Mouse (Mus musculus) heart, embryonic 10.5 days (tissue): ENCODE results near the gene Rnf7. TPM values are rescaled to one million over a fixed set of nuclear protein-coding genes. Genes with fewer than 3 reads are reported as not detected.

Experiments
- DNase-seq: peaks from one replicate; pipeline ENCODE4 v3.0.0-alpha.2; 2017; ENCODE audit warnings: low spot score
- H3K27ac ChIP-seq: fragments of 300-500 bp; sonication (generic); 2 replicates; pipeline ENCODE4 v1.5.1; 2016; ENCODE audit warnings: mild to moderate bottlenecking
- H3K27me3 ChIP-seq: fragments of 300-500 bp; sonication (generic); 2 replicates; pipeline ENCODE4 v1.6.1; 2016; ENCODE audit warnings: mild to moderate bottlenecking; ENCODE audit not compliant: poor library complexity, insufficient read depth, severe bottlenecking
- H3K36me3 ChIP-seq: fragments of 300-500 bp; sonication (generic); 2 replicates; pipeline ENCODE4 v1.6.1; 2016; ENCODE audit warnings: mild to moderate bottlenecking, moderate library complexity
- H3K4me1 ChIP-seq: fragments of 300-500 bp; sonication (generic); 2 replicates; pipeline ENCODE4 v1.6.1; 2016; ENCODE audit warnings: mild to moderate bottlenecking
- H3K4me3 ChIP-seq: fragments of 300-500 bp; sonication (generic); 2 replicates; pipeline ENCODE4 v1.5.1; 2016; ENCODE audit warnings: mild to moderate bottlenecking, moderate library complexity
- H3K9me3 ChIP-seq: fragments of 300-500 bp; sonication (generic); 2 replicates; pipeline ENCODE4 v1.6.1; 2016; ENCODE audit warnings: mild to moderate bottlenecking, moderate library complexity
- WGBS: fragments of 180-500 bp; shearing (Covaris S2); methylation state at CpG from one replicate; pipeline ENCODE4 v1.1.7; 2016; 5-methylcytosine and 5-hydroxymethylcytosine counted together
- polyA plus RNA-seq: library from polyadenylated mRNA; unstranded; fragments of >200 nt; fragmentation: Nextera tagmentation; extraction: Ambion mirVana; gene quantifications from 2 replicates; pipeline ENCODE4 v1.2.1, GENCODE M21; 2016

The Rnf7 gene
- polyA plus RNA-seq, 1 experiment from 2014 or later = 265 TPM

DNA sequence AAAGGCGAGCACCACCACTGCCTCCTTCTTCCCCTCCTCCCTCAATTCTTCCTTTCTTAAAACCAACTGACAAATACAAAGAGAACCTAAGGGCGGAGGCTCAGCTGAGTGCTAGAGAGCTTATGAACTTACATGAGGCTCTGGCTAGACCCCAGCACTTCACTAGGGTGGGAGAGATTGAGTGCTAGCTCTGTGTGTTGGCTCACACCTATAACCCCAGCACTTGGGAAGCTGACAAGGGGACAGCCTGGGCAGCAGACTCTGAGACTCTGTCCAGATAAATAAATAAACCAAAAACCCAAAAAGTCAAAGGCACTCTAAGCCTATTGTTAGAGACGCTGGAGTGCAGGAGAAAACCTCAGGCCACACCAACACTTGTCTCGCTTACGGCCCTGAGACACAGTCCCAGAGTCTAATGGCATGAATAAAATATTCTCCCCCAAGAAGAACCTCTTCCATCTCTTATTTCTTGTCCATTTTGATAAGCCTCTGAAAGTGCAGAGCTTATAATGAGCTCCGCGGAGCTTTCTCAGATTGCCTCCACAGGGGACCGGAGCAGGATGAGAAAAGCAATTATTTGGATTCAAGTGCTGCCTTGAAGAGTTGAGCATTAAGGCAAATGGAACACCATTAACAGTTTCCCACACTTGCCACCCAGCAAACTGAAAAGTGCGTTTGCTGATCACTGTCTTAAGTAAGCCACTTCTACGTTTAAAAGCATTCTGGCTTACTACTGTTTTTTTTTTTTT lies 18.2 kb downstream of the Rnf7 start:
- Histone ChIP-seq H3K9me3 (peaks cover 10% of the 10 kb centered on the region), H3K27me3 (no peaks in the 10 kb centered on the region), H3K4me3 (no peak overlapping the region), H3K4me1 (no peaks in the 10 kb centered on the region), H3K36me3 (peaks cover 25% of the 10 kb centered on the region), H3K27ac (no peak overlapping the region)
- WGBS = 78% methylated on average over 10 of the region's 10 CpGs
- no peak for DNase-seq

DNA sequence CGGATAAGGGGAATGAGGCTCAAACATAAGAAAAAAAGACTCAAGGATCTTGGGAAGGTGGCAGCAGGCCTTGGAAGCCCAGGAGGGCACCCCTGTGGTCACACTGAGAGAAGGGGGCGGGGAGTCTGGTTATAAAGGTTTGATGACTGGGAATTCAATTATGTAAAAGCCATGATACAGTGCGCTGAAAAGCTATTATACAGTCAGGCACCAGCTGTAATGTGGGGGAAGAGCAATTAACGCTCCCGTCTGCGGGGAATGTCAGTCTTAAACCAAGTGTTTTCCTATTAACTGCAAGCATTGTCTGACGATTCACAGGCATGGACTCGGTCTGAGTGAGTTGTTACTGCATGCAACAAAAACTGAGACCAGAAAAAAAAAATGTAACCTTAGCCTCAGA lies 22.9 kb downstream of the Rnf7 start:
- WGBS = 78% methylated on average over 8 of the region's 8 CpGs
- Histone ChIP-seq H3K9me3 (no peaks in the 10 kb centered on the region), H3K27me3 (no peaks in the 10 kb centered on the region), H3K4me1 (peaks cover 13% of the 10 kb centered on the region), H3K27ac (no peak overlapping the region), H3K36me3 (no peaks in the 10 kb centered on the region), H3K4me3 (no peak overlapping the region)
- DNase-seq = no peak

DNA sequence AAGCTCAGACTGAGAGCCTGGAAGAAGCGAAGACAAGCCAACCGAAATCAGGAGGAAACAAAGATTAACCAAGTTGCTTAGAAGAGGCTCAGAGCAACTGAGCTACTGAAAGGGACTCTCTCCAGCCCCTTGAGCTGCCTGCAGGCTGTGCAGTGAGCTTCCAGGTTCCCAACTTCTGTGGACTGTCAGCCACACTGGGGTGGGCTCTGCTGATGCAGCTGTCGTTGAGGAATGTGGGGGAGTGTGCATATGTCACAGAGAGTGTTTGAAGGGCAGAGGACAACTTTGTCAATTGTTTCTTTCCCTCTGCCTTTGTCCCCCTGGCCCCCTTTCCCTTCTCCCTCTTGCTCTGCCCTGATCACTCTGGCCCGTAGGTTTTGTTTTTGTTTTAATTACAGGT lies 25.5 kb downstream of the Rnf7 start:
- Histone ChIP-seq H3K36me3 (no peaks in the 10 kb centered on the region), H3K4me3 (no peak overlapping the region), H3K27ac (0 out of 2 replicates have a peak overlapping the region, but pooled peaks have one; percentile 11), H3K27me3 (no peaks in the 10 kb centered on the region), H3K9me3 (no peaks in the 10 kb centered on the region), H3K4me1 (peaks cover 19% of the 10 kb centered on the region)
- WGBS = 75% methylated on average over 4 of the region's 4 CpGs
- no peak for DNase-seq

DNA sequence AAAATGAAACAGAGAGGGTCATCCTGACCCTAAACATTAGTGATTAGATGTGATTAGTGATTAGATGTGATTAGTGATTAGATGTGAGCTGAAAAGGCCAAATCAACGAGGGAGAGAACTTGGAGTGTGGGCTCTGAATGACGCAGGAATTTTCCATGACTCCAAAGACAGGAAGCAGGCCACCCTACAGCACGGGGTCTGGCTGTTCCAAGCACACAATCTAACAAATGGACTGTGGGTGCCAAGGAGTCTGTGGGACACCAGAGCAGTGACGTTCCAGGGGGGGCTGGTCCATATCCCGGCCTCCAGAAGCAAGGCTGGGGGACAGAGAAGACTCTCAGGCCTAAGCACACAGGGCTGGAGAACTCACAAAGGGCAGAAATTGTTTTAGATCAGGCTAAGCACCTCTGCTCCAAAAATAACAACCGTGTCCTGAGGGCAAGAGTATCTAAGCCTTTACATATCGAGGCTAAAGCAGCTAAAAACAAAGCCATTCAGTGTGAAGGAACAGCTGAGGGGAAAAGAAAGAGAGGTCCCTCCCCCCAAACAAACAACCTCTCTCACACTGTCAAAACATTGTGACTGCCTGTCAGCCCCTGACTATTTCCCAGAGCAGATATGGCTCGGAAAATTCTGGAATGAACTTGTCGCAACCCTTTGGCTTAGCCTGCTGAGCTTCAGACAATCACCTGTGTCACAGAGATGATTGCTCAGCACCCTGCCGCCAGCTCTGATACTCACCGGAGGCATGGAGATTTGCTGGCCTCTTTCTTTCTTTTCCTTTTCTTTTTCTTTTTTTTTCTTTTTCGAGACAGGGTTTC lies 27.4 kb downstream of the Rnf7 start:
- Histone ChIP-seq H3K9me3 (no peaks in the 10 kb centered on the region), H3K27ac (peak overlapping the region; percentile 84), H3K4me1 (peaks cover 19% of the 10 kb centered on the region), H3K27me3 (no peaks in the 10 kb centered on the region), H3K4me3 (no peak overlapping the region), H3K36me3 (no peaks in the 10 kb centered on the region)
- no peak for DNase-seq
- WGBS = 39% methylated on average over 12 of the region's 12 CpGs

DNA sequence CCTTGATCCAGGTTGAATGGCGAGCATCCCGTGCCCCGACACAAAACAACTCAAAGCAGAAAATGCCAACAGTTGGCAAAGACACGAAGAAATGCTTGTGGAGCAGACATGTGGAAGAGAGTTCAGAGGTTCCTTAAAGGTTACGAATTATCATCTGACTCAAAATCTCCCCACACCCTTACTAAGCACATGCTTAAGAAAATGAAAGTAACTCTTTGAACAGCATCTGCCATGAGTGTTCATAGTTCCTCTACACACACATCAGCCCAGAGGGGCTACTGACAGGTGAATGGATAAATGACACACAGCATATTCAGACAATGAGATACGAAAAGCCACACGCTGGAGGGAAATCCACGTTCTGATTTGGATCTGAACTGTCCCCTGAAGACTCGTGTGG lies 29.0 kb downstream of the Rnf7 start:
- Histone ChIP-seq H3K36me3 (no peaks in the 10 kb centered on the region), H3K4me3 (no peak overlapping the region), H3K9me3 (no peaks in the 10 kb centered on the region), H3K27ac (no peak overlapping the region), H3K27me3 (no peaks in the 10 kb centered on the region), H3K4me1 (peaks cover 19% of the 10 kb centered on the region)
- DNase-seq = no peak
- 89% methylated on average over 9 of the region's 9 CpGs for WGBS

DNA sequence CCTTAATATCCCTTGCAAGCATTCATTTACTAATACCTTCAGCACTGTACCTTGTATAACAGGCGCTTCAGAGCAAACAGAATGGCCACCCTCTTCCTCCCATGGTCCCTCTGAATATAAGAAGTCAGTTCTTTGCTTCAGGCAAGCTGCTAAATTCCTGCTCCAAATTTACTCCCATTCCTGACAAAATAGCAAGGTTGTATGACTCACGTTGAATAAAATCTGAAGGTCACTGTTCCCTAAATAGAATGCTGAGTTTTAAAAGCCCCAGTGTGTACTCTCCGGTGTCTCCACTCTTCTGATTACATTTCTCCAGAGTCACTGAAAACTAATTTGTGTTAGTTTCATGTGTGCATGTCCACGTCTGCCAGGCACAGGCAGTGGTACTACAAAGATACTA lies 33.1 kb downstream of the Rnf7 start:
- no peak overlapping the region for H3K4me3 ChIP-seq
- peaks cover 15% of the 10 kb centered on the region for H3K4me1 ChIP-seq
- H3K27me3 ChIP-seq = no peaks in the 10 kb centered on the region; the same call in 1 of the 2 replicates
- no peak overlapping the region for H3K27ac ChIP-seq
- no peak for DNase-seq
- H3K36me3 ChIP-seq = no peaks in the 10 kb centered on the region
- H3K9me3 ChIP-seq = no peaks in the 10 kb centered on the region
- 61% methylated on average over 4 of the region's 4 CpGs for WGBS

DNA sequence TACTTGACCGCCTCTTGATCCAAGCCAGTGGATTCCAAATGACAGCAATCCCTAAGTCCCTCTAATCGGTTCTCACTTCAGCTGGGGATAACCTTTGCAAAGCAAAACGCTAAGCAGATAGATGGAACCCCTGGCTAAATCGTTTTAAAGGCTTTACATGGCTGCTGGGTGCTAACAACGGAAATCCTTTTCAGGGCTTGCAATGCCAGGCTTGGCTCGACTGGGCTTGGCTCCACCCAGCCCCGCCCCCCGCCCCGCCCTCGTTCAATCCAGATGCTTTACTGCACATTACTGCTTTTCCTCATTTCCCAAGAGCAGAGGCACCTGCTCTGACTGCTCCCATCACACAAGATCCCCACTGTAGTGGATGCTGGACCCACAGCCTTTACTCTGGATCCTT lies 36.4 kb downstream of the Rnf7 start:
- WGBS = 22% methylated on average over 10 of the region's 10 CpGs
- Histone ChIP-seq H3K9me3 (no peaks in the 10 kb centered on the region), H3K27ac (no peak overlapping the region), H3K27me3 (peaks cover 13% of the 10 kb centered on the region; the same call in 1 of the 2 replicates), H3K4me3 (no peak overlapping the region), H3K36me3 (no peaks in the 10 kb centered on the region), H3K4me1 (peaks cover 33% of the 10 kb centered on the region)
- DNase-seq = no peak

DNA sequence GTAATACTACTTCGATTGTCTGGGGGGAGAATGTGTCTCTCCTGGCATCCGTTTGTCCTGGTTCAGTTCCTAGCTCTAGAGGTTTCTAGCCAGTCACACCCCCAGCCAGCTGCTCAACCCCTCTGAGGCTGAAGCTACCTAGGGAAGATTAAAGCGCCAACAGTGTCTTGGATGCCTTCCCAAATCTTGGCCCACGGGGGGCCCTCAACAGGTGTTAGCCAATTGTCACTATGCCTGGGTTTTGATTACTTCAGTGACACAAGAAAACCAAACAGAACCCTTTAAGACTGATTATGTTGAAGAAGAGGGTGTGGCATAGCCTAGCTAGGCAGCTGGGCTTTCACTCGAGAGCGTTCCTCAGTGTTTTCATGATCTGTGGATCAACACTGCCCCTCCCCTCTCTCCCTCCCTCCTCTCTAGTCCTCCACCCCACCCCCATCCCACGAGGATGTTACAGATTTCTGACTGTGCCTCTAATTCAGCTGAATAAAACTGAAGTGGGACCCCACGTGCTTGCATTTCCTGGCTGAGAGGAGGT lies 40.1 kb downstream of the Rnf7 start:
- DNase-seq = no peak
- Histone ChIP-seq H3K27me3 (peaks cover 17% of the 10 kb centered on the region; the same call in 1 of the 2 replicates), H3K27ac (peak overlapping the region; percentile 89), H3K4me3 (peak overlapping the region; percentile 59), H3K9me3 (no peaks in the 10 kb centered on the region), H3K36me3 (no peaks in the 10 kb centered on the region), H3K4me1 (peaks cover 55% of the 10 kb centered on the region)
- WGBS = 4% methylated on average over 8 of the region's 8 CpGs

DNA sequence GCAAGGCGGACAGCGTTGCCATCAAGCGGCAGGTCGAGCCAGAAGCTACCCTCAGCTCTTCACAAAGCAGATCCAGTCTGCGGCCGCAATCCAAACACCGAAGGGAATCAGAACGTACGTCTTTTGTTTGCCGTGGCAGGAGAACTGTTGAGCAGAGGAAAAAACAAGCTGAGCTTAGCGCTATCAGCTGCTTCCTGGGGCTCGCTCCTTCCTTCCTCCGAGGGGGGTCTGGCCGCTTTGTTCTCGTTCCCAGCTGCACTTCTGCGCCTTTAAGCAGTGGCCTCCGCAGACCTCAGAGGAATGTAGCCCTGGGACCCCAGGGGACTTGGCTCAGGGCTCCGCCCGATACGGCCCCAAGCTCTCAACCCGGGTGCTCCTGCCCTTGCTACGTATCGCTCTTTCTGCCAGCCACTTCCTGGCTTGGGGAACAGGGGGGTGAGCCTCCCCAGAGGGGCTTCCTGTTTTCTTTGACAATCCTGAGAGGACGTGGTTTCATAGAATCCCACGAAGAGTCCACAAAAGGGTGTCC lies 40.6 kb downstream of the Rnf7 start:
- WGBS = under 1% methylated on average over 25 of the region's 25 CpGs
- Histone ChIP-seq H3K4me1 (peaks cover 55% of the 10 kb centered on the region), H3K4me3 (peak overlapping the region; percentile 59), H3K36me3 (no peaks in the 10 kb centered on the region), H3K27ac (peak overlapping the region; percentile 89), H3K9me3 (no peaks in the 10 kb centered on the region), H3K27me3 (peaks cover 17% of the 10 kb centered on the region; the same call in 1 of the 2 replicates)
- DNase-seq = peak; percentile 88

DNA sequence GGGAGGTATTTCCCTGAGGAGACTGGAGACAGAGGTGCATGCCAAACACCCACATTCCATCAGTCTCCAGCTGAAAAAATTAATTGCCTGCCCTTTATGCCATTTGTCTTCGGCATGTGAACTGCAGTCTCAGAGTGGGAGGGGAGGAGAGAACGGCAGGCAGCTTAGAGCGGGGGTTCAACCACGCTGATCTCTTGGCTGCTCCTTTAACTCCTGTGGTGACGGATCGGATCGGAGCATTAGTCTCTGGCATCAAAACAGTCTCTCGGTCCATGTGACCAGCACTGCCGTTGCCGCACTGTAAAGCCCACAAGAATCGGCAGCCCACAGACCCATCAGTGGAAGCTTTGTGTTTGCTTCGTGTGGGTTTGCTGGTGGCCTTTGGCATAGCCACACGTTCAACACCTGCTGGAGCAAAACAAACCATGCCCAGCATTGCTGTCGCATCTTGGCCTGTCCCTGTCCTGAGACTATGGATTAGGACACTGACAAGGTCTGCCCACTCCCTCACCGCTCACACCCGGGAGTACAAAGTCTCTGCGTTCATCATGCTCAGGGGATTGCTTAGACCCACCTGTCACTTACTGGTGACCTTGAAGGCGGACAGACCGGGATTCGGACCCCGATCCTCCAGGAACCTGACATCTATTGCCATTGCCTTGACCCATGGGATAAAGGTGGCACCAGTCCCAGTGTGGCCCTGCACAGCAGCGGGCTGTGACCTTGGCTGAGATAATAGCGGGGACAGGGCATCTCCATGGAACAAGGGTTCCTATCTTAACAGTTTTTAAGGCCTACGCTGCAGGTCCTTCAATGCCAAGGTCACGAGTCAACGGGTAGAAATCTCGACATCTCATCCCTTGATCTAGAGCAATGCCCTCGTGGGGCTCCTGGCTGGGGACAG lies 41.3 kb downstream of the Rnf7 start:
- DNase-seq = no peak
- H3K4me3 ChIP-seq = peak overlapping the region; percentile 59
- peak overlapping the region; percentile 89 for H3K27ac ChIP-seq
- peaks cover 17% of the 10 kb centered on the region; the same call in 1 of the 2 replicates for H3K27me3 ChIP-seq
- no peaks in the 10 kb centered on the region for H3K9me3 ChIP-seq
- H3K4me1 ChIP-seq = peaks cover 53% of the 10 kb centered on the region
- no peaks in the 10 kb centered on the region for H3K36me3 ChIP-seq
- 8% methylated on average over 28 of the region's 28 CpGs for WGBS

DNA sequence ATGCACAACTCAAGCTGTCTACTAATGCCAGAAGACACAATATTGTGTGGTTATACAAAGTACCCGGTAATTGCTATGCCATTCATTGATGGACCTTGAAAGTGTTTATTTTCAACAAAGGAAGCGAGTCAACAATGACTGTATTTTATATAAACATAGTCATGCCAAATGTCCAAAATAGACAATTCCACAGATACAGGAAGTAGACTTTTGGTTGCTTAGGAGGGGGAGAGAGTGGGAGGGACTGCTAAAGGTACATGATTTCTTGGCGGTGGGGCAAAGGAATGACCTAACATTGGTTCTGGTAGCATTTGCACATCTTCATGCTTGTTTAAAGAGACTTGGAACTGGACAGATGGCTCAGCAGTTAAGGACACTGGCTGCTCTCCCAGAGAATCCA lies 45.9 kb downstream of the Rnf7 start:
- Histone ChIP-seq H3K27me3 (0 out of 2 replicates have a peak, but pooled peaks cover 7% of the 10 kb centered on the region), H3K27ac (no peak overlapping the region), H3K36me3 (no peaks in the 10 kb centered on the region), H3K4me3 (no peak overlapping the region), H3K4me1 (peaks cover 36% of the 10 kb centered on the region), H3K9me3 (no peaks in the 10 kb centered on the region)
- no peak for DNase-seq
- WGBS = 90% methylated on average over 3 of the region's 3 CpGs

DNA sequence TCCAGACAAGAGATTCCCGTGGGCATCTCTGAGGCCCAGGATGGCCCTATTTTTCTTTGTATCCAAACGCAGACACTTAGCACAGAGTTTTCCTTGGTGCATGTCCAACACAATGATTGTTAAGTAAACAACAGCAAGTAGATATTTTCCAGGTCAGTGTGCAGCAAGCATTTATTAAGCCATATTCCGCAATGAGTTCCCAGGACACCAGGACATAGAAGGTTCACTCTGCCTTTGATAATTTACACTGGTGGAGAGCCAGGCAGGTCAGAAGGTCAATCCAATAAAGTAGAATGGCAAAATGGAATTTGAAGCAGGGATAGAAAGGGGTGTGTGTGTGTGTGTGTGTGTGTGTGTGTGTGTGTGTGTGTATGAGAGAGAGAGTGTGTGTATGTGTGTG lies 47.4 kb downstream of the Rnf7 start:
- no peak overlapping the region for H3K4me3 ChIP-seq
- H3K27me3 ChIP-seq = 0 out of 2 replicates have a peak, but pooled peaks cover 2% of the 10 kb centered on the region
- H3K9me3 ChIP-seq = no peaks in the 10 kb centered on the region
- H3K27ac ChIP-seq = no peak overlapping the region
- H3K36me3 ChIP-seq = no peaks in the 10 kb centered on the region
- WGBS = 75% methylated on average over 3 of the region's 3 CpGs
- DNase-seq = no peak
- H3K4me1 ChIP-seq = peaks cover 21% of the 10 kb centered on the region
